Mouse (Mus musculus) E14TG2a.4 (cell line): Measurements from ENCODE around the gene Akap8l.

Experiments
- H3K27me3 ChIP-seq: 2 replicates; pipeline ENCODE4 v1.6.1; 2014; ENCODE audit warnings: low read length, control low read depth; ENCODE audit not compliant: insufficient read depth
- H3K36me3 ChIP-seq: 2 replicates; pipeline ENCODE4 v1.6.1; 2014; ENCODE audit warnings: low read length, control low read depth; ENCODE audit not compliant: insufficient read depth
- H3K4me1 ChIP-seq: replicated peaks from 2 replicates; pipeline ENCODE4 v1.6.1; 2014; ENCODE audit warnings: low read depth, low read length, control low read depth
- H3K4me3 ChIP-seq: replicated peaks from 2 replicates; pipeline ENCODE4 v1.5.1; 2014; ENCODE audit warnings: mild to moderate bottlenecking, low read length
- H3K9me3 ChIP-seq: 2 replicates; pipeline ENCODE4 v1.6.1; 2014; ENCODE audit warnings: low read length, control low read depth
- CTCF ChIP-seq: conservative IDR thresholded peaks from 2 replicates; pipeline ENCODE4 v1.5.1; 2014; ENCODE audit warnings: low read length
- NANOG ChIP-seq: IDR thresholded peaks from 2 replicates; pipeline ENCODE4 v1.6.1; 2014; ENCODE audit warnings: borderline replicate concordance, low read length, mixed read lengths
- POU5F1 ChIP-seq: IDR thresholded peaks from 2 replicates; pipeline ENCODE4 v1.6.1; 2014; ENCODE audit warnings: low read length, borderline replicate concordance

The Akap8l gene

GRCm38 (mm10) chr17:32295160-32295559, 55.2 kb downstream of the Akap8l start:
- Histone ChIP-seq H3K27me3 (no peaks in the 10 kb centered on the region), H3K4me1 (peaks cover 43% of the 10 kb centered on the region), H3K9me3 (0 out of 2 replicates have a peak, but pooled peaks cover 5% of the 10 kb centered on the region), H3K36me3 (no peaks in the 10 kb centered on the region), H3K4me3 (no peak overlapping the region)
- TF ChIP-seq CTCF (no peak), POU5F1 (no peak), NANOG (no peak)

GRCm38 (mm10) chr17:32285138-32285670, 65.2 kb downstream of the Akap8l start:
- Histone ChIP-seq H3K9me3 (no peaks in the 10 kb centered on the region), H3K4me3 (peak overlapping the region; percentile 99), H3K4me1 (peaks cover 46% of the 10 kb centered on the region), H3K27me3 (no peaks in the 10 kb centered on the region), H3K36me3 (no peaks in the 10 kb centered on the region; the same call in 1 of the 2 replicates)
- TF ChIP-seq NANOG = no peak
- TF ChIP-seq CTCF = no peak
- TF ChIP-seq POU5F1 = no peak

- Histone ChIP-seq H3K36me3 (no peaks in the 10 kb centered on the region; the same call in 1 of the 2 replicates), H3K27me3 (no peaks in the 10 kb centered on the region), H3K9me3 (no peaks in the 10 kb centered on the region), H3K4me1 (peaks cover 53% of the 10 kb centered on the region), H3K4me3 (peak within 1 kb of the TSS; percentile 99)
- TF ChIP-seq POU5F1 (no peak), NANOG (no peak), CTCF (no peak)
Measured at GRCm38 (mm10) chr17:32284262-32285137, 65.9 kb downstream of the Akap8l start, which contains the start of gene Brd4. TSS of gene Brd4 (minus strand) at chr17:32284722.

- Histone ChIP-seq H3K4me1 (peaks cover 60% of the 10 kb centered on the region), H3K27me3 (no peaks in the 10 kb centered on the region), H3K9me3 (no peaks in the 10 kb centered on the region), H3K4me3 (peak overlapping the region; percentile 99), H3K36me3 (peaks cover 4% of the 10 kb centered on the region)
- TF ChIP-seq NANOG = no peak
- TF ChIP-seq POU5F1 = no peak
- TF ChIP-seq CTCF = no peak
Measured at GRCm38 (mm10) chr17:32283771-32284221, 66.6 kb downstream of the Akap8l start.

- H3K27me3 ChIP-seq = no peaks in the 10 kb centered on the region
- peaks cover 8% of the 10 kb centered on the region for H3K36me3 ChIP-seq
- H3K4me1 ChIP-seq = peaks cover 64% of the 10 kb centered on the region
- TF ChIP-seq POU5F1 (no peak), NANOG (no peak), CTCF (no peak)
- peak overlapping the region; percentile 99 for H3K4me3 ChIP-seq
- no peaks in the 10 kb centered on the region for H3K9me3 ChIP-seq
Measured at GRCm38 (mm10) chr17:32283341-32283740, 67.1 kb downstream of the Akap8l start.

- TF ChIP-seq POU5F1 = no peak
- TF ChIP-seq NANOG = no peak
- no peak for TF ChIP-seq CTCF
- H3K27me3 ChIP-seq = no peaks in the 10 kb centered on the region
Measured at GRCm38 (mm10) chr17:32281611-32282310, 68.6 kb downstream of the Akap8l start.

GRCm38 (mm10) chr17:32281126-32281525, 69.3 kb downstream of the Akap8l start:
- peaks cover 11% of the 10 kb centered on the region for H3K36me3 ChIP-seq
- H3K27me3 ChIP-seq = no peaks in the 10 kb centered on the region
- H3K9me3 ChIP-seq = no peaks in the 10 kb centered on the region
- peak overlapping the region; percentile 99 for H3K4me3 ChIP-seq
- H3K4me1 ChIP-seq = peaks cover 80% of the 10 kb centered on the region
- TF ChIP-seq CTCF (no peak), NANOG (peak; percentile 54; the same call in 1 of the 2 replicates), POU5F1 (no peak)

More at GRCm38 (mm10) chr17:32281611-32282310, 68.6 kb downstream of the Akap8l start:
- Histone ChIP-seq H3K9me3 (no peaks in the 10 kb centered on the region), H3K4me1 (peaks cover 74% of the 10 kb centered on the region), H3K4me3 (peak overlapping the region; percentile 99), H3K36me3 (peaks cover 8% of the 10 kb centered on the region)

- peak overlapping the region; percentile 99 for H3K4me3 ChIP-seq
- H3K9me3 ChIP-seq = no peaks in the 10 kb centered on the region
- peaks cover 16% of the 10 kb centered on the region for H3K36me3 ChIP-seq
- H3K4me1 ChIP-seq = peaks cover 81% of the 10 kb centered on the region
- TF ChIP-seq NANOG (no peak), CTCF (no peak), POU5F1 (no peak)
- no peaks in the 10 kb centered on the region for H3K27me3 ChIP-seq
Measured at GRCm38 (mm10) chr17:32280575-32280974, 69.8 kb downstream of the Akap8l start.
